Mouse (Mus musculus) testis, adult 2 months (tissue): ENCODE results near the gene Stk25. TPM values are rescaled to one million over a fixed set of nuclear protein-coding genes. Genes with fewer than 3 reads are reported as not detected.

Source experiments
- H3K27ac ChIP-seq: fragments of 200-500 bp; 2 replicates; pipeline ENCODE4 v1.5.1; 2012; ENCODE audit warnings: low read depth, low read length; ENCODE audit not compliant: control insufficient read depth, insufficient read depth
- H3K27me3 ChIP-seq: fragments of 200-500 bp; 2 replicates; pipeline ENCODE4 v1.6.1; 2012; ENCODE audit warnings: mild to moderate bottlenecking, low read length, moderate library complexity; ENCODE audit not compliant: control insufficient read depth, insufficient read depth
- H3K36me3 ChIP-seq: fragments of 200-500 bp; 2 replicates; pipeline ENCODE4 v1.6.1; 2012; ENCODE audit warnings: mild to moderate bottlenecking, low read length; ENCODE audit not compliant: control insufficient read depth, insufficient read depth
- H3K4me1 ChIP-seq: fragments of 200-500 bp; 2 replicates; pipeline ENCODE4 v1.6.1; 2012; ENCODE audit warnings: low read length; ENCODE audit not compliant: control insufficient read depth, insufficient read depth
- H3K4me3 ChIP-seq: fragments of 200-500 bp; 2 replicates; pipeline ENCODE4 v1.5.1; 2012; ENCODE audit warnings: low read depth, mild to moderate bottlenecking, low read length, moderate library complexity, mixed read lengths; ENCODE audit not compliant: control insufficient read depth
- CTCF ChIP-seq: fragments of 200-500 bp; IDR thresholded peaks from 2 replicates; pipeline ENCODE4 v1.5.1; 2012; ENCODE audit warnings: low read depth, mild to moderate bottlenecking, inconsistent platforms, low read length, moderate library complexity; ENCODE audit not compliant: control insufficient read depth, insufficient read depth, insufficient replicate concordance
- POLR2A ChIP-seq: fragments of 200-500 bp; IDR thresholded peaks from 2 replicates; pipeline ENCODE4 v1.6.1; 2012; ENCODE audit warnings: low read depth, mild to moderate bottlenecking, inconsistent platforms, low read length, moderate library complexity; ENCODE audit not compliant: control insufficient read depth
- polyA plus RNA-seq: library from polyadenylated mRNA; depleted of rRNA; stranded (reverse); fragments of >200 nt; gene quantifications from 2 replicates; pipeline ENCODE4 v1.2.3, GENCODE M21; 2012

Gene Stk25
- polyA plus RNA-seq, 1 experiment: 191 TPM

GRCm38 (mm10) chr1:93632723-93633122 lies 25.7 kb downstream of the Stk25 start:
- Histone ChIP-seq H3K27me3 (no peaks in the 10 kb centered on the region), H3K27ac (no peak overlapping the region), H3K36me3 (peaks cover 1% of the 10 kb centered on the region), H3K4me1 (peaks cover 14% of the 10 kb centered on the region), H3K4me3 (no peak overlapping the region)
- no peak for TF ChIP-seq CTCF
- TF ChIP-seq POLR2A: no peak

GRCm38 (mm10) chr1:93630796-93631195 lies 27.7 kb downstream of the Stk25 start:
- no peak overlapping the region for H3K27ac ChIP-seq
- TF ChIP-seq CTCF (no peak), POLR2A (no peak)
- peaks cover 7% of the 10 kb centered on the region for H3K4me1 ChIP-seq
- no peak overlapping the region for H3K4me3 ChIP-seq
- H3K36me3 ChIP-seq: peaks cover 1% of the 10 kb centered on the region
- no peaks in the 10 kb centered on the region for H3K27me3 ChIP-seq

GRCm38 (mm10) chr1:93624502-93624901 lies 34.0 kb downstream of the Stk25 start:
- Histone ChIP-seq H3K27ac (no peak overlapping the region), H3K27me3 (no peaks in the 10 kb centered on the region), H3K36me3 (peaks cover 2% of the 10 kb centered on the region), H3K4me1 (no peaks in the 10 kb centered on the region), H3K4me3 (no peak overlapping the region)
- TF ChIP-seq POLR2A: no peak
- TF ChIP-seq CTCF: no peak

- Histone ChIP-seq H3K27ac (no peak overlapping the region), H3K27me3 (no peaks in the 10 kb centered on the region), H3K4me1 (no peaks in the 10 kb centered on the region), H3K36me3 (no peaks in the 10 kb centered on the region; the same call in none of the 2 replicates), H3K4me3 (no peak overlapping the region)
- TF ChIP-seq CTCF: no peak
- TF ChIP-seq POLR2A: no peak
Observed at GRCm38 (mm10) chr1:93618948-93619347, 39.5 kb downstream of the Stk25 start.

- H3K4me1 ChIP-seq: no peaks in the 10 kb centered on the region
- H3K4me3 ChIP-seq: no peak overlapping the region
- no peak overlapping the region for H3K27ac ChIP-seq
- H3K27me3 ChIP-seq: no peaks in the 10 kb centered on the region
- TF ChIP-seq POLR2A: no peak
- no peak for TF ChIP-seq CTCF
- no peaks in the 10 kb centered on the region; the same call in none of the 2 replicates for H3K36me3 ChIP-seq
Observed at GRCm38 (mm10) chr1:93618059-93618748, 40.3 kb downstream of the Stk25 start.

GRCm38 (mm10) chr1:93609762-93610161 lies 48.7 kb downstream of the Stk25 start:
- Histone ChIP-seq H3K36me3 (no peaks in the 10 kb centered on the region), H3K4me3 (no peak overlapping the region), H3K27ac (no peak overlapping the region), H3K27me3 (no peaks in the 10 kb centered on the region), H3K4me1 (no peaks in the 10 kb centered on the region)
- TF ChIP-seq POLR2A: no peak
- no peak for TF ChIP-seq CTCF

GRCm38 (mm10) chr1:93608696-93609245 lies 49.7 kb downstream of the Stk25 start:
- H3K27me3 ChIP-seq: no peaks in the 10 kb centered on the region
- H3K27ac ChIP-seq: no peak overlapping the region
- no peaks in the 10 kb centered on the region for H3K4me1 ChIP-seq
- H3K36me3 ChIP-seq: no peaks in the 10 kb centered on the region
- TF ChIP-seq POLR2A: no peak
- no peak for TF ChIP-seq CTCF
- no peak overlapping the region for H3K4me3 ChIP-seq
